Mouse (Mus musculus) G1E-ER4 (cell line): Measurements from ENCODE around the gene Itgam. TPM values are rescaled to one million over a fixed set of nuclear protein-coding genes. Genes with fewer than 3 reads are reported as not detected.

Experiments
- GATA1 ChIP-seq: IDR thresholded peaks from one replicate; pipeline ENCODE4 v1.8.0; 2012; ENCODE audit warnings: low read length, inconsistent platforms
- polyA plus RNA-seq: library from polyadenylated mRNA; stranded (reverse); fragments of >175 nt; gene quantifications from 2 replicates; pipeline ENCODE4 v1.2.3, GENCODE M21; 2012

Gene Itgam
- polyA plus RNA-seq, 1 experiment = not detected

GRCm38 (mm10) chr7:128107462-128107861 is 45.0 kb downstream of the Itgam start:
- TF ChIP-seq GATA1 = no peak

DNA sequence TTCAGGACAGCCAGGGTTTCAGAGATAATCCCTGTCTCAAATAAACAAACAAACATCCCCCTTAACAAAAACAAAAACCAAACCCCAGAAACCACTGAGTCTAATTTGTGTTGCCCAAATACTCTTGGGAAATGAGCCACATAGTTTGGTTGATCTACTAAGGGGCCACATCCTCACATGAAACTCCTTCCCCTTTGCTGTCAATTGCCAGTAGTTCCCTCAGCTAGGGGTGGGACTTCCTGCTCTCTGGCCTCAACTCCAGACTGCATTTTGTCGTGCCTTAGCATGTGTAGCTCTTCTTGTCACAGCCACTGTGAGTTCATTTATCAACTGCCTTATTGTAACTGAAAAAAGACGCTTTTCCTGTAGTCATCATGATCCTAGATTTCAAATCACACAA is 47.9 kb downstream of the Itgam start:
- no peak for TF ChIP-seq GATA1

GRCm38 (mm10) chr7:128112131-128112530 is 49.7 kb downstream of the Itgam start:
- TF ChIP-seq GATA1 = no peak

GRCm38 (mm10) chr7:128114371-128115105 is 52.1 kb downstream of the Itgam start:
- no peak for TF ChIP-seq GATA1

- no peak for TF ChIP-seq GATA1
Observed at GRCm38 (mm10) chr7:128115211-128115958, 52.9 kb downstream of the Itgam start.

GRCm38 (mm10) chr7:128116396-128116795 is 54.0 kb downstream of the Itgam start:
- no peak for TF ChIP-seq GATA1

GRCm38 (mm10) chr7:128119726-128120490 is 57.5 kb downstream of the Itgam start:
- no peak for TF ChIP-seq GATA1

- TF ChIP-seq GATA1 = no peak
Observed at GRCm38 (mm10) chr7:128128741-128129720, 66.6 kb downstream of the Itgam start, which contains the start of gene Itgax. TSS of gene Itgax (plus strand) at chr7:128129547.

GRCm38 (mm10) chr7:128132148-128132547 is 69.7 kb downstream of the Itgam start:
- no peak for TF ChIP-seq GATA1

- TF ChIP-seq GATA1 = no peak
Observed at GRCm38 (mm10) chr7:128133596-128133995, 71.2 kb downstream of the Itgam start.

DNA sequence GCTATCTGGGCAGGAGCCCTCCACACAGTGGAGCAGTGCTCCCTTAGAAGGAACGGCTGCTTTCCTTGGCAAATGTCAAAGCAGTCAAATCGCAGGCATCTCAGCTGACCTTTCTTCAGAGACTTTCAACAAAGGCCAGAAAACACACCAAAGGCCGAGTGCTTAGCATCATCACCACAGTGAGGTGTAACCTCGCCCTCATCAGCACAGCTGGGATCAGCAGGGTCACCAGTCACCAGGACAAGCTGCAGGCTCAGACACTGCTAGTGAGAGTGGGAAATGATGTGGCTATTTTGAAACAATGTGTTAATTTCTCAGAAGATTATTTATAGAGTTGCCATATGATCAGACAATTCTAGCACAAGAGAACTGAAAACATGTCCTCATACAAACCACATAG is 74.5 kb downstream of the Itgam start:
- TF ChIP-seq GATA1 = no peak

- TF ChIP-seq GATA1 = no peak
Observed at GRCm38 (mm10) chr7:128139611-128140010, 77.2 kb downstream of the Itgam start.

DNA sequence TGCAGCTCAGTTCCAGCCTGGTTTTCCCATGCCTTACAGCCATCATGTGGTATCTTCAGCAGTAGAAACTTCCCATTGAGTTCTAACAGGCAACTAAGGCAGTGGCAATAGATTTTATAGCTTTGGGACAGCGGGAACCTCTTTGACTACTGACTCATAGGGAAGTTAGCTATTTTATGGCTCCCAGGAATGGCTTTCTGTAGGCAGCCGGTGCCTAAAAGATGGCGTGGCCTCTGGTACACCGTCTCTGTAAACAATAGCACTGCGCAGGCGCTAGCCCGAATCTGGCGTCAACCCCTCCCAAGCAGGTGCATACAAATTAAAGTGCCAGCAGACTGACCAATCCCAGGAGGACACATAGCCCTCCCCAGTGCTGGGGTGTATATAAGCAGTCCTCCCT is 88.5 kb downstream of the Itgam start:
- no peak for TF ChIP-seq GATA1

DNA sequence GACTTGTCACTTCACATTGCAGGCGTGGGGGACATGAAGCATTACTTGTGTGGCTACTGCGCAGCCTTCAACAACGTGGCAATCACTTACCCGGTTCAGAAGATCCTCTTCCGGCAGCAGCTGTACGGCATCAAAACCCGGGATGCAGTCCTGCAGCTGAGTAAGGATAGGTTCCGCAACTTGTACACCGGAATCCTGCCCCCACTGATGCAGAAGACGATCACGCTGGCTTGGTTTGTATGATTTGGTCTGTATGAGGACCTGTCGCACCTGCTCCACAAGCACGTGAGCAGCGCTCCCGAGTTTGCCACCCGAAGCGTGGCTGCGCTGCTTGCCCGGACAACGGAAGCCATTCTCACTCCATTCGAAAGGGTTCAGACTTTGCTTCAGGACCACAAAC is 91.6 kb downstream of the Itgam start, which contains the start of gene Itgad:
TSS of gene Itgad (plus strand) at position 301 of the 400 bp plus-strand sequence.
- TF ChIP-seq GATA1 = no peak

DNA sequence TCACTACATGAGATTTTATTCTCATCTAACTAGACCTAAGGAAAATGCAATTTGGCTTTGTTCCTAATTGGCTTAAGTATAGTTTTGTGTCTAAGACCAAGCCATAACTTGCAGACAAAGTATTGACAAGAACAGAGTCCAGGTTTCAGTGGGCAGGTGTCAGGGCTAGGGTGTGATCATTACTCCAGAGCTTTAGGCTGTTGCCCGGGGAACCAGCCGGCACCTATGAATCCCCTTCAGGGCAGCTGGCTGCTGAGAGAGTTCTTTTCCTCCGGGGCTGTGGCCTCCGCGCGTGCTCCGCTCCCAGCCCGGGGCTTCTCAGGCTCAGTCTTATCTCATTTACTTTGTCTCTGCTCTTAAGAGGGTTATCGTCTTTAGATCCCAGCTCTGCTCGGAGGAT is 92.5 kb downstream of the Itgam start:
- TF ChIP-seq GATA1 = no peak
